Mouse (Mus musculus) gastrocnemius, adult 2 months (tissue): ENCODE results near the gene Riox1. TPM values are rescaled to one million over a fixed set of nuclear protein-coding genes. Genes with fewer than 3 reads are reported as not detected.

Experiments
- DNase-seq: peaks from one replicate; pipeline ENCODE4 v3.0.0; 2022
- H3K27ac ChIP-seq: fragments of 200-600 bp; 2 replicates; pipeline ENCODE4 v1.8.1; 2022; ENCODE audit warnings: mild to moderate bottlenecking
- H3K4me3 ChIP-seq: fragments of 200-600 bp; 2 replicates; pipeline ENCODE4 v1.8.1; 2022; ENCODE audit warnings: mild to moderate bottlenecking, moderate library complexity
- CTCF ChIP-seq: fragments of 200-600 bp; IDR thresholded peaks from 2 replicates; pipeline ENCODE4 v1.8.1; 2022; ENCODE audit warnings: antibody characterized with exemption, mild to moderate bottlenecking, moderate library complexity
- intact Hi-C: fragments of 180-260 bp; cut with DNase I; formaldehyde crosslinking; loops from one replicate; pipeline ENCODE4 v1.15.1; 2025
- total RNA-seq, 2 experiments: library from RNA; stranded (reverse); gene quantifications; 2 replicates each; pipeline ENCODE4 v1.2.3; 2021

Gene Riox1
- total RNA-seq, 2 experiments from 2014 or later = 3.3 to 4.2 TPM

- intact Hi-C loops = loop anchor here (2.0 kb wide), 1 partner anchor 29 kb away; no protein-coding TSS in a partner anchor
- DNase-seq = no peak
- Histone ChIP-seq H3K4me3 (peak overlapping the region; percentile 97), H3K27ac (no peak overlapping the region)
- no peak for TF ChIP-seq CTCF
Observed at GRCm38 (mm10) chr12:83951711-83952575, 1.5 kb downstream of the Riox1 start.

GRCm38 (mm10) chr12:83958278-83958677 lies 7.9 kb downstream of the Riox1 start:
- intact Hi-C loops = no loop called here
- DNase-seq = no peak
- TF ChIP-seq CTCF = no peak
- Histone ChIP-seq H3K4me3 (no peak overlapping the region), H3K27ac (no peak overlapping the region)

- Histone ChIP-seq H3K27ac (no peak overlapping the region), H3K4me3 (no peak overlapping the region)
- intact Hi-C loops = no loop called here
- no peak for DNase-seq
- TF ChIP-seq CTCF = no peak
Observed at GRCm38 (mm10) chr12:83965235-83965634, 14.8 kb downstream of the Riox1 start.

- peak; percentile 25 for DNase-seq
Observed at GRCm38 (mm10) chr12:83972117-83972516, 21.7 kb downstream of the Riox1 start.

GRCm38 (mm10) chr12:83978862-83979261 lies 28.5 kb downstream of the Riox1 start:
- no peak for TF ChIP-seq CTCF
- Histone ChIP-seq H3K4me3 (no peak overlapping the region), H3K27ac (no peak overlapping the region)
- DNase-seq = no peak
- intact Hi-C loops = no loop called here

More at GRCm38 (mm10) chr12:83972117-83972516, 21.7 kb downstream of the Riox1 start:
- Histone ChIP-seq H3K4me3 (no peak overlapping the region), H3K27ac (no peak overlapping the region)
- TF ChIP-seq CTCF = peak; percentile 80
- intact Hi-C loops = loop anchor here (1.0 to 2.0 kb wide), 2 partner anchors 60 to 89 kb away; no protein-coding TSS in a partner anchor

- H3K4me3 ChIP-seq = no peak overlapping the region
- no peak overlapping the region for H3K27ac ChIP-seq
- no peak for TF ChIP-seq CTCF
- no peak for DNase-seq
- intact Hi-C loops = no loop called here
Observed at GRCm38 (mm10) chr12:83981615-83982014, 31.2 kb downstream of the Riox1 start.

- intact Hi-C loops = loop anchor here (5.0 kb wide), 1 partner anchor 48 kb away; no protein-coding TSS in a partner anchor
- no peak for DNase-seq
- H3K4me3 ChIP-seq = no peak within 1 kb of the TSS
- TF ChIP-seq CTCF = no peak
- H3K27ac ChIP-seq = no peak within 1 kb of the TSS
Observed at GRCm38 (mm10) chr12:83984752-83985151, 34.3 kb downstream of the Riox1 start, which contains the start of gene Heatr4. Heatr4 (minus strand) TSS chr12:83984852.

GRCm38 (mm10) chr12:83987242-83987582 lies 36.8 kb downstream of the Riox1 start:
- TF ChIP-seq CTCF = no peak
- DNase-seq = no peak
- peak overlapping the region; percentile 95 for H3K27ac ChIP-seq
- H3K4me3 ChIP-seq = peak overlapping the region; percentile 74
- intact Hi-C loops = loop anchor here (5.0 kb wide), 1 partner anchor 45 kb away; no protein-coding TSS in a partner anchor

- intact Hi-C loops = loop anchor here (2.0 to 5.0 kb wide), 2 partner anchors 27 to 44 kb away; no protein-coding TSS in a partner anchor
- peak within 1 kb of the TSS; percentile 95 for H3K27ac ChIP-seq
- peak; percentile 66 for TF ChIP-seq CTCF
- peak within 1 kb of the TSS; percentile 74 for H3K4me3 ChIP-seq
- DNase-seq = peak; percentile 83
Observed at GRCm38 (mm10) chr12:83987583-83988441, 37.4 kb downstream of the Riox1 start, which contains the start of gene Acot2. Acot2 (plus strand) TSS chr12:83987861.

- intact Hi-C loops = loop anchor here (2.0 to 5.0 kb wide), 2 partner anchors 26 to 44 kb away; no protein-coding TSS in a partner anchor
- no peak for TF ChIP-seq CTCF
- Histone ChIP-seq H3K4me3 (peak overlapping the region; percentile 74), H3K27ac (peak overlapping the region; percentile 95)
- DNase-seq = no peak
Observed at GRCm38 (mm10) chr12:83988483-83988882, 38.1 kb downstream of the Riox1 start.

GRCm38 (mm10) chr12:83989378-83989777 lies 39.0 kb downstream of the Riox1 start:
- no peak for DNase-seq
- H3K27ac ChIP-seq = no peak overlapping the region
- peak overlapping the region; percentile 74; the same call in 1 of the 2 replicates for H3K4me3 ChIP-seq
- intact Hi-C loops = loop anchor here (2.0 to 5.0 kb wide), 2 partner anchors 25 to 43 kb away; no protein-coding TSS in a partner anchor
- peak; percentile 12; the same call in 1 of the 2 replicates for TF ChIP-seq CTCF

GRCm38 (mm10) chr12:83997221-83997620 lies 46.8 kb downstream of the Riox1 start:
- no peak overlapping the region for H3K4me3 ChIP-seq
- no peak overlapping the region for H3K27ac ChIP-seq
- DNase-seq = no peak
- intact Hi-C loops = no loop called here
- TF ChIP-seq CTCF = no peak
